Mouse (Mus musculus) left cerebral cortex, adult 2 months (tissue): ENCODE measurements around the gene Il1rap. TPM values are rescaled to one million over a fixed set of nuclear protein-coding genes. Genes with fewer than 3 reads are reported as not detected.

Experiments used
- DNase-seq, 2 experiments: peaks; one replicate each; pipeline ENCODE4 v3.0.0; 2021 to 2022; ENCODE audit warnings: low spot score in 2 of 2, mixed read lengths in 1 of 2; ENCODE audit errors: extremely low spot score in 1 of 2
- H3K27ac ChIP-seq: fragments of 200-600 bp; 2 replicates; pipeline ENCODE4 v1.8.1; 2022
- H3K4me3 ChIP-seq: fragments of 200-600 bp; 2 replicates; pipeline ENCODE4 v1.8.1; 2022
- CTCF ChIP-seq: fragments of 200-600 bp; IDR thresholded peaks from 2 replicates; pipeline ENCODE4 v1.8.1; 2022; ENCODE audit warnings: antibody characterized with exemption, mild to moderate bottlenecking, moderate library complexity
- intact Hi-C: fragments of 180-260 bp; cut with DNase I; formaldehyde crosslinking; loops from one replicate; pipeline ENCODE4 v1.15.1; 2025
- total RNA-seq, 2 experiments: library from RNA; stranded (reverse); gene quantifications; 2 replicates each; pipeline ENCODE4 v1.2.3; 2021

The Il1rap gene
- total RNA-seq, 2 experiments from 2014 or later, result 33.0 to 33.7 TPM

DNA sequence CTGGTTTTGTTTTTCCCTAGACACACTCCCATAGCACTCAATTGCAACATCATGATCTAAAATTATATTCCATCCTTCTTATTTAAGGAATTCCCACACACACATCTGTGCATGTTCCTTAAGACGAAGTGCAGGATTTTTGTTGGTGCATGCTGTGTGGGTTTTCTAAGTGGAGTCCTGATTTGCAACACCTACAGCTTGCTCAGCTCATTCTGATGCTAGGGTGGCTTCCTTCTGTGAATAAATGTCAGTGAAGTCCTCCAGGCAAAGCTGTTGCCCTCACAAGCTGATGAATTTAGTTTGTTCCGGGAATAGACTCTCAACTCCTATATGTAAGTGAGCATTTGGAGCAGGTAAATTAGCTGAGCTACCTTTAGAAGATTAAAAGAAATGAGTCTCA lies 194.5 kb downstream of the Il1rap start:
- H3K27ac ChIP-seq, result peak overlapping the region; percentile 68

DNA sequence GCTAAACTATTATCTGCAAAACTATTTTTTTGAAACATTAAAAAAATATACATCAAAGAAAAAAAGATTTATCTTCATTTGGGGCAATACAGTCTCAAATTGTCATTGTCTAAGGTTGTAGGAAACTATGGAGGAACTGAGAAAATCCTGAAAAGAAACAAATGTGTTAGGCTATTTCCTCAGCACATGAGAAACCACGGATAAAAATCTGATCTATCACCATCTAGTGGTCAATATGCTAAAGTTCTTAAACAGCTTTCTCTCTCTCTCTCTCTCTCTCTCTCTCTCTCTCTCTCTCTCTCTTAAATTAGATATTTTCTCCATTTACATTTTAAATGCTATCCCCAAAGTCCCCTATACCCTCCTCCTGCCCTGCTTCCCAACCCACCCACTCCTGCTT lies 195.6 kb downstream of the Il1rap start:
- intact Hi-C loops, result loop anchor here (2.0 to 10.0 kb wide), 4 partner anchors 135 to 812 kb away; partner anchors contain the start of gene Il1rap
- Histone ChIP-seq H3K4me3 (no peak overlapping the region), H3K27ac (no peak overlapping the region)
- TF ChIP-seq CTCF, result peak; percentile 46
- DNase-seq, result no peak

More for the DNA sequence above, 194.5 kb downstream of the Il1rap start:
- no peak for TF ChIP-seq CTCF
- DNase-seq, result peak; percentile 25 to 38
- intact Hi-C loops, result loop anchor here (2.0 to 10.0 kb wide), 4 partner anchors 134 to 811 kb away; partner anchors contain the start of gene Il1rap
- no peak overlapping the region for H3K4me3 ChIP-seq

Other genes starting within 250 kb of the Il1rap start
- gene Cldn1, start 209.9 kb upstream of the Il1rap start, total RNA-seq, result 1 to 10 TPM; 2.1 to 2.2 TPM
- gene Cldn16, start 118.6 kb upstream of the Il1rap start, total RNA-seq, result not detected
- not detected for gene Tmem207, start 54.9 kb upstream of the Il1rap start, total RNA-seq